Mouse (Mus musculus): ENCODE data around the gene Olfr332. TPM values are rescaled to one million over a fixed set of nuclear protein-coding genes. Genes with fewer than 3 reads are reported as not detected.

The Olfr332 gene
- polyA plus RNA-seq, 1 experiment from 2014 or later, result not detected

Other genes with a start within 250 kb of the Olfr332 start
- gene 4930438A08Rik, start 217.8 kb downstream of the Olfr332 start, polyA plus RNA-seq (2016; fragmentation: Nextera tagmentation; extraction: Ambion mirVana), result 0.14 and 0.43 TPM in 2 replicates
- gene Zfp692, start 185.5 kb downstream of the Olfr332 start, polyA plus RNA-seq (2016; fragmentation: Nextera tagmentation; extraction: Ambion mirVana), result 18.2 and 18.5 TPM in 2 replicates
- 50.1 and 50.4 TPM in 2 replicates for gene Zfp672, start 162.2 kb downstream of the Olfr332 start, polyA plus RNA-seq (2016; fragmentation: Nextera tagmentation; extraction: Ambion mirVana)
- 19.8 and 19.9 TPM in 2 replicates for gene Sh3bp5l, start 161.8 kb downstream of the Olfr332 start, polyA plus RNA-seq (2016; fragmentation: Nextera tagmentation; extraction: Ambion mirVana)
- 0.19 TPM in 1 of 2 replicates, not detected in the other for gene Lypd8, start 113.5 kb downstream of the Olfr332 start, polyA plus RNA-seq (2016; fragmentation: Nextera tagmentation; extraction: Ambion mirVana)
- gene 1810065E05Rik, start 71.4 kb downstream of the Olfr332 start, polyA plus RNA-seq (2016; fragmentation: Nextera tagmentation; extraction: Ambion mirVana), result not detected in 2 replicates
- not detected in 2 replicates for gene Gm12253, start 60.0 kb downstream of the Olfr332 start, polyA plus RNA-seq (2016; fragmentation: Nextera tagmentation; extraction: Ambion mirVana)
- gene Lypd9, start 39.6 kb downstream of the Olfr332 start, polyA plus RNA-seq (2016; fragmentation: Nextera tagmentation; extraction: Ambion mirVana), result not detected in 2 replicates
- not detected in 2 replicates for gene Olfr30, start 30.3 kb downstream of the Olfr332 start, polyA plus RNA-seq (2016; fragmentation: Nextera tagmentation; extraction: Ambion mirVana)
- gene Olfr331, start 10.0 kb upstream of the Olfr332 start, polyA plus RNA-seq (2016; fragmentation: Nextera tagmentation; extraction: Ambion mirVana), result not detected in 2 replicates
- not detected in 2 replicates for gene Olfr330, start 42.3 kb upstream of the Olfr332 start, polyA plus RNA-seq (2016; fragmentation: Nextera tagmentation; extraction: Ambion mirVana)
- not detected in 2 replicates for gene Olfr329-ps, start 53.9 kb upstream of the Olfr332 start, polyA plus RNA-seq (2016; fragmentation: Nextera tagmentation; extraction: Ambion mirVana)
- gene Olfr328, start 63.1 kb upstream of the Olfr332 start, polyA plus RNA-seq (2016; fragmentation: Nextera tagmentation; extraction: Ambion mirVana), result not detected in 2 replicates
- gene Olfr224, start 78.0 kb upstream of the Olfr332 start, polyA plus RNA-seq (2016; fragmentation: Nextera tagmentation; extraction: Ambion mirVana), result not detected in 2 replicates
- not detected in 2 replicates for gene Olfr325, start 85.2 kb upstream of the Olfr332 start, polyA plus RNA-seq (2016; fragmentation: Nextera tagmentation; extraction: Ambion mirVana)
- not detected in 2 replicates for gene Olfr324, start 102.6 kb upstream of the Olfr332 start, polyA plus RNA-seq (2016; fragmentation: Nextera tagmentation; extraction: Ambion mirVana)
- gene 2210407C18Rik, start 123.5 kb upstream of the Olfr332 start, polyA plus RNA-seq (2016; fragmentation: Nextera tagmentation; extraction: Ambion mirVana), result not detected in 2 replicates
- not detected in 2 replicates for gene Olfr323, start 137.9 kb upstream of the Olfr332 start, polyA plus RNA-seq (2016; fragmentation: Nextera tagmentation; extraction: Ambion mirVana)
- gene Trim58, start 147.9 kb upstream of the Olfr332 start, polyA plus RNA-seq (2016; fragmentation: Nextera tagmentation; extraction: Ambion mirVana), result 9.2 and 10.1 TPM in 2 replicates
- not detected in 2 replicates for gene Olfr322, start 166.2 kb upstream of the Olfr332 start, polyA plus RNA-seq (2016; fragmentation: Nextera tagmentation; extraction: Ambion mirVana)
- not detected in 2 replicates for gene Olfr320, start 188.5 kb upstream of the Olfr332 start, polyA plus RNA-seq (2016; fragmentation: Nextera tagmentation; extraction: Ambion mirVana)
- gene Olfr319, start 206.6 kb upstream of the Olfr332 start, polyA plus RNA-seq (2016; fragmentation: Nextera tagmentation; extraction: Ambion mirVana), result not detected in 2 replicates
- not detected in 2 replicates for gene Olfr318, start 231.5 kb upstream of the Olfr332 start, polyA plus RNA-seq (2016; fragmentation: Nextera tagmentation; extraction: Ambion mirVana)
- not detected in 2 replicates for gene Olfr317, start 246.7 kb upstream of the Olfr332 start, polyA plus RNA-seq (2016; fragmentation: Nextera tagmentation; extraction: Ambion mirVana)

Data from liver, embryonic 12.5 days (tissue).